Mouse (Mus musculus) bone marrow, adult 2 months (tissue): ENCODE measurements around the gene Slc12a1.

Experiments used
- CTCF ChIP-seq: fragments of 200-500 bp; IDR thresholded peaks from 2 replicates; pipeline ENCODE4 v1.5.1; 2011; ENCODE audit warnings: low read length, control low read depth; ENCODE audit not compliant: control insufficient read depth, insufficient read depth
- POLR2A ChIP-seq: fragments of 200-500 bp; IDR thresholded peaks from 2 replicates; pipeline ENCODE4 v1.6.1; 2011; ENCODE audit warnings: low read depth, mild to moderate bottlenecking, control low read depth, low read length, borderline replicate concordance; ENCODE audit not compliant: control insufficient read depth

- peak; percentile 62 for TF ChIP-seq CTCF
- TF ChIP-seq POLR2A: no peak
Observed at GRCm38 (mm10) chr2:125189197-125189596, 36.9 kb downstream of the Slc12a1 start.
